Mouse (Mus musculus): ENCODE measurements around the gene Olfr820. TPM values are rescaled to one million over a fixed set of nuclear protein-coding genes. Genes with fewer than 3 reads are reported as not detected.
"Not testable (repeated sequence)": the region's sequence is repeated elsewhere in the genome, so short reads cannot be mapped to it uniquely, and the experiment has no call there.

Olfr820 gene
- not detected in 2 replicates for polyA plus RNA-seq (2014; fragmentation: Nextera tagmentation; extraction: Ambion mirVana)

- Histone ChIP-seq H3K4me3 (ENCODE audit: low read depth, low read length) (no peak within 1 kb of the TSS), H3K27ac (ENCODE audit: low read depth, low read length) (no peak within 1 kb of the TSS), H3K4me1 (replicated peaks; ENCODE audit: control insufficient read depth, insufficient read depth, low read length) (no peaks in the 10 kb centered on the region), H3K4me2 (ENCODE audit: low read depth, low read length, severe bottlenecking) (no peak within 1 kb of the TSS), H3K27me3 (ENCODE audit: control insufficient read depth, insufficient read depth, low read length) (no peaks in the 10 kb centered on the region), H3K36me3 (ENCODE audit: control insufficient read depth, insufficient read depth, low read length) (no peaks in the 10 kb centered on the region), H3K9me3 (ENCODE audit: control insufficient read depth, low read length) (no peaks in the 10 kb centered on the region), H3K9ac (ENCODE audit: low read length) (no peak within 1 kb of the TSS)
- DNase-seq (ENCODE audit: low spot score): no peak
- ATAC-seq (replicated peaks; ENCODE audit: low FRiP score): no peak
Observed at GRCm38 (mm10) chr10:130012321-130012720, at the start of gene Olfr820. Gene Olfr820, plus strand, starts transcription at chr10:130012621.

GRCm38 (mm10) chr10:129966232-129966631 lies 46.2 kb upstream of the Olfr820 start:
- not testable (repeated sequence) for H3K27me3 ChIP-seq (ENCODE audit: control insufficient read depth, insufficient read depth, low read length); ATAC-seq (replicated peaks; ENCODE audit: low FRiP score); H3K4me2 ChIP-seq (ENCODE audit: low read depth, low read length, severe bottlenecking); H3K36me3 ChIP-seq (ENCODE audit: control insufficient read depth, insufficient read depth, low read length); H3K9me3 ChIP-seq (ENCODE audit: control insufficient read depth, low read length); H3K9ac ChIP-seq (ENCODE audit: low read length); H3K27ac ChIP-seq (ENCODE audit: low read depth, low read length); H3K4me1 ChIP-seq (replicated peaks; ENCODE audit: control insufficient read depth, insufficient read depth, low read length); DNase-seq (ENCODE audit: low spot score); H3K4me3 ChIP-seq (ENCODE audit: low read depth, low read length)
- WGBS: 92% methylated on average over 2 of the region's 3 CpGs

- not testable (repeated sequence) for DNase-seq (ENCODE audit: low spot score); ATAC-seq (replicated peaks; ENCODE audit: low FRiP score); H3K36me3 ChIP-seq (ENCODE audit: control insufficient read depth, insufficient read depth, low read length); H3K27ac ChIP-seq (ENCODE audit: low read depth, low read length); H3K9ac ChIP-seq (ENCODE audit: low read length); H3K27me3 ChIP-seq (ENCODE audit: control insufficient read depth, insufficient read depth, low read length); H3K4me2 ChIP-seq (ENCODE audit: low read depth, low read length, severe bottlenecking); H3K4me3 ChIP-seq (ENCODE audit: low read depth, low read length); H3K4me1 ChIP-seq (replicated peaks; ENCODE audit: control insufficient read depth, insufficient read depth, low read length); H3K9me3 ChIP-seq (ENCODE audit: control insufficient read depth, low read length)
- 91% methylated on average over 2 of the region's 2 CpGs for WGBS
Observed at GRCm38 (mm10) chr10:129967166-129967565, 45.3 kb upstream of the Olfr820 start, which contains the start of gene Olfr819. Gene Olfr819, minus strand, starts transcription at chr10:129967266.

- H3K4me3 ChIP-seq (ENCODE audit: low read depth, low read length); H3K27ac ChIP-seq (ENCODE audit: low read depth, low read length); H3K36me3 ChIP-seq (ENCODE audit: control insufficient read depth, insufficient read depth, low read length); DNase-seq (ENCODE audit: low spot score); H3K9me3 ChIP-seq (ENCODE audit: control insufficient read depth, low read length); H3K9ac ChIP-seq (ENCODE audit: low read length); H3K27me3 ChIP-seq (ENCODE audit: control insufficient read depth, insufficient read depth, low read length); H3K4me2 ChIP-seq (ENCODE audit: low read depth, low read length, severe bottlenecking); H3K4me1 ChIP-seq (replicated peaks; ENCODE audit: control insufficient read depth, insufficient read depth, low read length): not testable (repeated sequence)
- ATAC-seq (replicated peaks; ENCODE audit: low FRiP score): peak; percentile 79
- no CpG with 5 or more reads among the region's 3 CpGs for WGBS
Observed at GRCm38 (mm10) chr10:129972994-129973393, 39.4 kb upstream of the Olfr820 start.

GRCm38 (mm10) chr10:129976040-129976439 lies 36.4 kb upstream of the Olfr820 start, which contains the start of gene Olfr247:
Gene Olfr247, minus strand, starts transcription at chr10:129976140.
- not testable (repeated sequence) for H3K27me3 ChIP-seq (ENCODE audit: control insufficient read depth, insufficient read depth, low read length); ATAC-seq (replicated peaks; ENCODE audit: low FRiP score); H3K9ac ChIP-seq (ENCODE audit: low read length); H3K4me2 ChIP-seq (ENCODE audit: low read depth, low read length, severe bottlenecking); H3K4me3 ChIP-seq (ENCODE audit: low read depth, low read length); DNase-seq (ENCODE audit: low spot score); H3K4me1 ChIP-seq (replicated peaks; ENCODE audit: control insufficient read depth, insufficient read depth, low read length); H3K9me3 ChIP-seq (ENCODE audit: control insufficient read depth, low read length); H3K27ac ChIP-seq (ENCODE audit: low read depth, low read length); H3K36me3 ChIP-seq (ENCODE audit: control insufficient read depth, insufficient read depth, low read length)
- no CpG with 5 or more reads among the region's 2 CpGs for WGBS

- H3K4me3 ChIP-seq (ENCODE audit: low read depth, low read length); DNase-seq (ENCODE audit: low spot score); H3K27me3 ChIP-seq (ENCODE audit: control insufficient read depth, insufficient read depth, low read length); H3K4me1 ChIP-seq (replicated peaks; ENCODE audit: control insufficient read depth, insufficient read depth, low read length); H3K9me3 ChIP-seq (ENCODE audit: control insufficient read depth, low read length); H3K9ac ChIP-seq (ENCODE audit: low read length); H3K27ac ChIP-seq (ENCODE audit: low read depth, low read length); H3K36me3 ChIP-seq (ENCODE audit: control insufficient read depth, insufficient read depth, low read length); H3K4me2 ChIP-seq (ENCODE audit: low read depth, low read length, severe bottlenecking): not testable (repeated sequence)
- no CpG with 5 or more reads among the region's 3 CpGs for WGBS
- ATAC-seq (replicated peaks; ENCODE audit: low FRiP score): peak; percentile 78
Observed at GRCm38 (mm10) chr10:129981867-129982266, 30.6 kb upstream of the Olfr820 start.

GRCm38 (mm10) chr10:129984962-129985361 lies 27.5 kb upstream of the Olfr820 start, which contains the start of gene Gm10310:
Gene Gm10310, minus strand, starts transcription at chr10:129985062.
- not testable (repeated sequence) for DNase-seq (ENCODE audit: low spot score); H3K27me3 ChIP-seq (ENCODE audit: control insufficient read depth, insufficient read depth, low read length); H3K36me3 ChIP-seq (ENCODE audit: control insufficient read depth, insufficient read depth, low read length); ATAC-seq (replicated peaks; ENCODE audit: low FRiP score); H3K9ac ChIP-seq (ENCODE audit: low read length); H3K9me3 ChIP-seq (ENCODE audit: control insufficient read depth, low read length); H3K4me1 ChIP-seq (replicated peaks; ENCODE audit: control insufficient read depth, insufficient read depth, low read length); H3K4me2 ChIP-seq (ENCODE audit: low read depth, low read length, severe bottlenecking); H3K27ac ChIP-seq (ENCODE audit: low read depth, low read length); H3K4me3 ChIP-seq (ENCODE audit: low read depth, low read length)
- WGBS: no CpG with 5 or more reads among the region's 1 CpGs

GRCm38 (mm10) chr10:130004104-130004503 lies 8.3 kb upstream of the Olfr820 start:
- not testable (repeated sequence) for H3K36me3 ChIP-seq (ENCODE audit: control insufficient read depth, insufficient read depth, low read length); H3K27ac ChIP-seq (ENCODE audit: low read depth, low read length); H3K4me2 ChIP-seq (ENCODE audit: low read depth, low read length, severe bottlenecking); ATAC-seq (replicated peaks; ENCODE audit: low FRiP score); H3K4me3 ChIP-seq (ENCODE audit: low read depth, low read length); DNase-seq (ENCODE audit: low spot score); H3K27me3 ChIP-seq (ENCODE audit: control insufficient read depth, insufficient read depth, low read length); H3K9me3 ChIP-seq (ENCODE audit: control insufficient read depth, low read length); H3K9ac ChIP-seq (ENCODE audit: low read length); H3K4me1 ChIP-seq (replicated peaks; ENCODE audit: control insufficient read depth, insufficient read depth, low read length)
- WGBS: 87% methylated on average over 4 of the region's 4 CpGs

- not testable (repeated sequence) for H3K9ac ChIP-seq (ENCODE audit: low read length); H3K27ac ChIP-seq (ENCODE audit: low read depth, low read length); H3K9me3 ChIP-seq (ENCODE audit: control insufficient read depth, low read length); H3K4me2 ChIP-seq (ENCODE audit: low read depth, low read length, severe bottlenecking); H3K27me3 ChIP-seq (ENCODE audit: control insufficient read depth, insufficient read depth, low read length); DNase-seq (ENCODE audit: low spot score); H3K4me1 ChIP-seq (replicated peaks; ENCODE audit: control insufficient read depth, insufficient read depth, low read length); ATAC-seq (replicated peaks; ENCODE audit: low FRiP score); H3K36me3 ChIP-seq (ENCODE audit: control insufficient read depth, insufficient read depth, low read length); H3K4me3 ChIP-seq (ENCODE audit: low read depth, low read length)
- 81% methylated on average over 4 of the region's 4 CpGs for WGBS
Observed at GRCm38 (mm10) chr10:130005366-130005765, 7.1 kb upstream of the Olfr820 start.
